Mouse (Mus musculus) erythroblast, embryonic 14.5 days (primary cell): ENCODE data around the gene Olfr549. TPM values are rescaled to one million over a fixed set of nuclear protein-coding genes. Genes with fewer than 3 reads are reported as not detected.
A peak's percentile ranks its signal among the peaks of the same experiment; 100 is the strongest.

Experiments used
- H3K27me3 ChIP-seq: 2 replicates; pipeline ENCODE4 v1.6.1; 2012; ENCODE audit warnings: inconsistent platforms; ENCODE audit not compliant: control insufficient read depth
- H3K36me3 ChIP-seq: 2 replicates; pipeline ENCODE4 v1.6.1; 2012; ENCODE audit warnings: mild to moderate bottlenecking, inconsistent platforms; ENCODE audit not compliant: control insufficient read depth
- H3K4me1 ChIP-seq: 2 replicates; pipeline ENCODE4 v1.6.1; 2012; ENCODE audit warnings: inconsistent platforms; ENCODE audit not compliant: control insufficient read depth
- H3K4me3 ChIP-seq: replicated peaks from 2 replicates; pipeline ENCODE3; 2012; ENCODE audit warnings: moderate library complexity, mild to moderate bottlenecking, inconsistent platforms
- H3K9me3 ChIP-seq: 2 replicates; pipeline ENCODE4 v1.6.1; 2012; ENCODE audit warnings: low read length, inconsistent platforms, mixed read lengths; ENCODE audit not compliant: control insufficient read depth
- GATA1 ChIP-seq: IDR thresholded peaks from 2 replicates; pipeline ENCODE4 v1.6.1; 2012; ENCODE audit warnings: low read length, inconsistent platforms, mixed read lengths
- TAL1 ChIP-seq: IDR thresholded peaks from 3 replicates; pipeline ENCODE4 v1.6.1; 2012; ENCODE audit warnings: low read length, inconsistent platforms, mixed read lengths
- polyA plus RNA-seq: library from polyadenylated mRNA; stranded (reverse); fragments of >175 nt; gene quantifications from 2 replicates; pipeline ENCODE4 v1.2.3, GENCODE M21; 2012

The Olfr549 gene
- polyA plus RNA-seq = not detected in 2 replicates

- no peak for TF ChIP-seq GATA1
- no peak for TF ChIP-seq TAL1
- Histone ChIP-seq H3K4me1 (no peaks in the 10 kb centered on the region), H3K4me3 (no peak within 1 kb of the TSS), H3K27me3 (no peaks in the 10 kb centered on the region), H3K36me3 (no peaks in the 10 kb centered on the region), H3K9me3 (no peaks in the 10 kb centered on the region)
These were observed at the start of gene Olfr549 for GRCm38 (mm10) chr7:102549570-102549969. Olfr549 (plus strand) TSS chr7:102549870.

GRCm38 (mm10) chr7:102501986-102502385, 47.7 kb upstream of the Olfr549 start:
- no peaks in the 10 kb centered on the region for H3K9me3 ChIP-seq
- no peaks in the 10 kb centered on the region; the same call in 1 of the 2 replicates for H3K27me3 ChIP-seq
- H3K4me3 ChIP-seq = no peak overlapping the region
- no peaks in the 10 kb centered on the region for H3K4me1 ChIP-seq
- no peaks in the 10 kb centered on the region for H3K36me3 ChIP-seq
- TF ChIP-seq GATA1 = no peak
- no peak for TF ChIP-seq TAL1

- Histone ChIP-seq H3K27me3 (no peaks in the 10 kb centered on the region; the same call in 1 of the 2 replicates), H3K9me3 (no peaks in the 10 kb centered on the region), H3K36me3 (no peaks in the 10 kb centered on the region), H3K4me1 (no peaks in the 10 kb centered on the region), H3K4me3 (no peak overlapping the region)
- no peak for TF ChIP-seq TAL1
- TF ChIP-seq GATA1 = no peak
These were observed 42.8 kb upstream of the Olfr549 start for GRCm38 (mm10) chr7:102506848-102507247.

GRCm38 (mm10) chr7:102508066-102508465, 41.6 kb upstream of the Olfr549 start:
- Histone ChIP-seq H3K9me3 (no peaks in the 10 kb centered on the region), H3K4me3 (no peak overlapping the region), H3K36me3 (no peaks in the 10 kb centered on the region), H3K4me1 (peaks cover 3% of the 10 kb centered on the region; the same call in 1 of the 2 replicates), H3K27me3 (peaks cover 8% of the 10 kb centered on the region)
- TF ChIP-seq GATA1 = no peak
- TF ChIP-seq TAL1 = no peak

GRCm38 (mm10) chr7:102508666-102509065, 41.0 kb upstream of the Olfr549 start:
- Histone ChIP-seq H3K4me3 (no peak overlapping the region), H3K27me3 (peaks cover 10% of the 10 kb centered on the region), H3K36me3 (no peaks in the 10 kb centered on the region), H3K4me1 (peaks cover 3% of the 10 kb centered on the region; the same call in 1 of the 2 replicates), H3K9me3 (no peaks in the 10 kb centered on the region)
- no peak for TF ChIP-seq GATA1
- TF ChIP-seq TAL1 = no peak

GRCm38 (mm10) chr7:102509726-102510125, 39.9 kb upstream of the Olfr549 start:
- Histone ChIP-seq H3K9me3 (no peaks in the 10 kb centered on the region), H3K4me3 (no peak overlapping the region), H3K27me3 (peaks cover 16% of the 10 kb centered on the region), H3K4me1 (peaks cover 3% of the 10 kb centered on the region; the same call in 1 of the 2 replicates), H3K36me3 (no peaks in the 10 kb centered on the region)
- no peak for TF ChIP-seq TAL1
- TF ChIP-seq GATA1 = no peak

- TF ChIP-seq TAL1 (no peak), GATA1 (no peak)
- Histone ChIP-seq H3K9me3 (no peaks in the 10 kb centered on the region), H3K4me1 (peaks cover 3% of the 10 kb centered on the region; the same call in 1 of the 2 replicates), H3K36me3 (no peaks in the 10 kb centered on the region), H3K4me3 (no peak overlapping the region), H3K27me3 (peaks cover 16% of the 10 kb centered on the region)
These were observed 37.7 kb upstream of the Olfr549 start for GRCm38 (mm10) chr7:102511927-102512326.

- Histone ChIP-seq H3K4me1 (peaks cover 3% of the 10 kb centered on the region; the same call in 1 of the 2 replicates), H3K4me3 (peak overlapping the region; percentile 30), H3K9me3 (no peaks in the 10 kb centered on the region), H3K36me3 (no peaks in the 10 kb centered on the region), H3K27me3 (peaks cover 16% of the 10 kb centered on the region)
- TF ChIP-seq TAL1 (no peak), GATA1 (no peak)
These were observed 36.7 kb upstream of the Olfr549 start for GRCm38 (mm10) chr7:102512814-102513435.

- TF ChIP-seq TAL1 = no peak
- TF ChIP-seq GATA1 = no peak
- Histone ChIP-seq H3K36me3 (no peaks in the 10 kb centered on the region), H3K27me3 (peaks cover 16% of the 10 kb centered on the region), H3K4me1 (peaks cover 3% of the 10 kb centered on the region; the same call in 1 of the 2 replicates), H3K9me3 (no peaks in the 10 kb centered on the region), H3K4me3 (no peak overlapping the region)
These were observed 35.5 kb upstream of the Olfr549 start for GRCm38 (mm10) chr7:102514144-102514543.
